Comparison of ENCODE assay signal across 15 mouse cellular contexts in genomic region chr9:78319499-78319898, GRCm38 (mm10). TPM values are rescaled to one million over a fixed set of nuclear protein-coding genes. Genes with fewer than 3 reads are reported as not detected.
DNase-seq lines count a peak whose midpoint lies in the region; ATAC-seq and TF ChIP-seq lines count a peak whose summit lies in the region.
"Had no signal": no experiment of that assay in that cellular context is flagged by ENCODE, and none has a peak within 500 bp of the region (broad histone marks: within the 10 kb centered on the region; RNA-seq: fewer than 3 reads in every experiment).

No protein-coding gene starts in this region.

- TF ChIP-seq POLR2A in MEL (IDR thresholded peaks at IDR 0.05; ENCODE audit: control insufficient read depth in 1 of 2, insufficient read depth in 1 of 2, low read depth in 1 of 2, low read length in 2 of 2, poor library complexity in 1 of 2), result no peak

- no peak overlapping the region for H3K4me2 ChIP-seq in liver, postnatal 0 days (ENCODE audit: low read depth, low read length)
- H3K4me2 ChIP-seq: embryonic facial prominence, embryonic 12.5 days; liver, embryonic 13.5 days; stomach, embryonic 15.5 days had no signal

- no peak for ATAC-seq in liver, postnatal 0 days
- ATAC-seq: hindbrain, embryonic 16.5 days had no signal

- no peaks in the 10 kb centered on the region for H3K79me2 ChIP-seq in MEL (ENCODE audit: control insufficient read depth, insufficient read depth, low read length, poor library complexity)

- TF ChIP-seq RAD21 in MEL (IDR thresholded peaks at IDR 0.05; ENCODE audit: low read depth, low read length), result peak; percentile 12

- H3K9ac ChIP-seq in liver, postnatal 0 days (replicated peaks), result no peak overlapping the region
- H3K9ac ChIP-seq in MEL (ENCODE audit: control insufficient read depth, low read depth, low read length, poor library complexity, severe bottlenecking), result no peak overlapping the region
- H3K9ac ChIP-seq: embryonic facial prominence, embryonic 12.5 days; liver, embryonic 13.5 days; stomach, embryonic 15.5 days had no signal

- no peak overlapping the region for H3K27ac ChIP-seq in gastrocnemius, adult 2 months
- no peak overlapping the region for H3K27ac ChIP-seq in liver, postnatal 0 days (ENCODE audit: low read depth)
- H3K27ac ChIP-seq in MEL (ENCODE audit: control insufficient read depth, low read depth, low read length), result no peak overlapping the region
- H3K27ac ChIP-seq: embryonic facial prominence, embryonic 12.5 days; liver, embryonic 13.5 days; stomach, embryonic 15.5 days had no signal

- no peaks in the 10 kb centered on the region for H3K27me3 ChIP-seq in liver, postnatal 0 days (ENCODE audit: insufficient read depth, low read length)
- no peaks in the 10 kb centered on the region for H3K27me3 ChIP-seq in MEL (ENCODE audit: control insufficient read depth in 1 of 2, insufficient read depth in 2 of 2, low read length in 2 of 2)
- H3K27me3 ChIP-seq: embryonic facial prominence, embryonic 12.5 days; liver, embryonic 13.5 days; stomach, embryonic 15.5 days had no signal

- intact Hi-C loops in gastrocnemius, adult 2 months (cut with DNase I), result no loop called here

- 15% methylated on average over 1 of the region's 1 CpGs for WGBS in liver, postnatal 0 days (ENCODE audit: insufficient replicate concordance)

- H3K36me3 ChIP-seq in liver, postnatal 0 days (replicated peaks; ENCODE audit: insufficient read depth, low read length), result no peaks in the 10 kb centered on the region
- H3K36me3 ChIP-seq in MEL (ENCODE audit: control insufficient read depth in 1 of 2, insufficient read depth in 2 of 2, low read length in 2 of 2), result no peaks in the 10 kb centered on the region
- H3K36me3 ChIP-seq: embryonic facial prominence, embryonic 12.5 days; liver, embryonic 13.5 days; stomach, embryonic 15.5 days had no signal

- no peaks in the 10 kb centered on the region for H3K4me1 ChIP-seq in liver, postnatal 0 days (ENCODE audit: insufficient read depth)
- no peaks in the 10 kb centered on the region for H3K4me1 ChIP-seq in MEL (ENCODE audit: control insufficient read depth in 1 of 2, insufficient read depth in 2 of 2, low read length in 2 of 2)
- H3K4me1 ChIP-seq: embryonic facial prominence, embryonic 12.5 days; liver, embryonic 13.5 days; stomach, embryonic 15.5 days had no signal

- TF ChIP-seq CTCF in gastrocnemius, adult 2 months (IDR thresholded peaks at IDR 0.05), result peak; percentile 44
- peak; percentile 64 for TF ChIP-seq CTCF in liver, postnatal 0 days (IDR thresholded peaks at IDR 0.05; ENCODE audit: low read depth)
- peak; percentile 17 to 43 (median 42); a peak in 4 of 6 replicates for TF ChIP-seq CTCF in MEL (IDR thresholded peaks at IDR 0.05 in 2 of 3, conservative IDR thresholded peaks at IDR 0.05 in 1 of 3; ENCODE audit: control insufficient read depth in 1 of 3, insufficient read depth in 1 of 3, low read depth in 2 of 3, low read length in 3 of 3, poor library complexity in 1 of 3, severe bottlenecking in 1 of 3)

- TF ChIP-seq EP300 in liver, postnatal 0 days (IDR thresholded peaks at IDR 0.05; ENCODE audit: low read depth), result no peak
- no peak for TF ChIP-seq EP300 in MEL (IDR thresholded peaks at IDR 0.05; ENCODE audit: low read depth in 1 of 2, low read length in 2 of 2)

- no peak for DNase-seq in gastrocnemius, adult 2 months
- DNase-seq in gastrocnemius, postnatal 10 days, result no peak
- DNase-seq in liver, postnatal 0 days, result no peak
- no peak for DNase-seq in liver
- peak; percentile 41 for DNase-seq in MEL (ENCODE audit: low read depth, low spot score)
- peak; percentile 2 for DNase-seq in naive thymus-derived CD4-positive, alpha-beta T cell, adult 2 months (ENCODE audit: low read depth)
- no peak for DNase-seq in kidney, adult 9 months
- no peak for DNase-seq in layer of hippocampus, postnatal 25 days (ENCODE audit: extremely low spot score in 1 of 2, low spot score in 1 of 2)
- DNase-seq: liver, embryonic 13.5 days had no signal

- no peaks in the 10 kb centered on the region for H3K9me3 ChIP-seq in liver, postnatal 0 days (ENCODE audit: low read length)
- H3K9me3 ChIP-seq in MEL (replicated peaks; ENCODE audit: insufficient read depth, low read length), result no peaks in the 10 kb centered on the region
- H3K9me3 ChIP-seq: embryonic facial prominence, embryonic 12.5 days; liver, embryonic 13.5 days; stomach, embryonic 15.5 days had no signal

- H3K4me3 ChIP-seq in gastrocnemius, adult 2 months, result no peak overlapping the region
- no peak overlapping the region for H3K4me3 ChIP-seq in liver, postnatal 0 days (ENCODE audit: low read depth, low read length)
- no peak overlapping the region for H3K4me3 ChIP-seq in MEL (ENCODE audit: control insufficient read depth in 1 of 2, insufficient read depth in 1 of 2, low read depth in 2 of 2, low read length in 2 of 2)
- H3K4me3 ChIP-seq: embryonic facial prominence, embryonic 12.5 days; liver, embryonic 13.5 days; megakaryocyte, embryonic 14.5 days; stomach, embryonic 15.5 days had no signal

TF ChIP-seq in MEL, 35 proteins besides CTCF, POLR2A, EP300 and RAD21:
- TF ChIP-seq HCFC1 (IDR thresholded peaks at IDR 0.05; ENCODE audit: low read depth, low read length) (no peak), JUND (IDR thresholded peaks at IDR 0.05; ENCODE audit: low read depth, low read length) (no peak), UBTF (IDR thresholded peaks at IDR 0.05; ENCODE audit: borderline replicate concordance, insufficient read depth, low read depth, low read length) (no peak), RCOR1 (IDR thresholded peaks at IDR 0.05; ENCODE audit: low read depth, low read length) (no peak), MXI1 (IDR thresholded peaks at IDR 0.05; ENCODE audit: low read depth, low read length) (no peak), KAT2A (conservative IDR thresholded peaks at IDR 0.05; ENCODE audit: low read depth, low read length) (no peak), MAZ (IDR thresholded peaks at IDR 0.05; ENCODE audit: low read depth, low read length) (no peak), ZC3H11A (IDR thresholded peaks at IDR 0.05; ENCODE audit: low read depth, low read length) (no peak), ETS1 (IDR thresholded peaks at IDR 0.05; ENCODE audit: low read depth, low read length) (no peak), CHD1 (IDR thresholded peaks at IDR 0.05; ENCODE audit: low read depth, low read length) (no peak), BHLHE40 (IDR thresholded peaks at IDR 0.05; ENCODE audit: borderline replicate concordance, low read depth, low read length) (no peak), POLR2AphosphoS2 (IDR thresholded peaks at IDR 0.05; ENCODE audit: low read length) (no peak), MAFK (IDR thresholded peaks at IDR 0.05; ENCODE audit: borderline replicate concordance, low read depth, low read length) (no peak), ZKSCAN1 (IDR thresholded peaks at IDR 0.05; ENCODE audit: low read depth, low read length) (no peak), MAX (IDR thresholded peaks at IDR 0.05; ENCODE audit: low read length) (no peak), SMC3 (IDR thresholded peaks at IDR 0.05; ENCODE audit: low read depth, low read length) (no peak)

RNA-seq across cellular contexts. Expression of gene Omt2a, which starts 4.9 kb away (rescaled TPM):
- not detected for total RNA-seq in gastrocnemius, adult 2 months (2021)
- not detected for total RNA-seq in gastrocnemius, postnatal 10 days (2021)
- not detected in 2 replicates for polyA plus RNA-seq in liver, postnatal 0 days (2015; fragmentation: Nextera tagmentation; extraction: Ambion mirVana)
- not detected in 2 replicates for total RNA-seq in MEL (2012; rRNA removed)
- polyA plus RNA-seq in MEL (2012; ENCODE audit: insufficient read depth in 1 of 2, insufficient read length in 2 of 2, low read depth in 1 of 2, low replicate concordance in 2 of 2, missing spikeins in 1 of 2), result not detected
- total RNA-seq in layer of hippocampus, postnatal 25 days (2021), result not detected
- total RNA-seq: layer of hippocampus, adult 18-20 months had no signal
- polyA plus RNA-seq: embryonic facial prominence, embryonic 12.5 days; hindbrain, embryonic 16.5 days; liver, embryonic 13.5 days; neural tube, embryonic 11.5 days; stomach, embryonic 15.5 days had no signal

RNA-seq across cellular contexts. Expression of gene Omt2b, which starts 7.9 kb away (rescaled TPM):
- total RNA-seq in gastrocnemius, adult 2 months (2021), result not detected
- not detected for total RNA-seq in gastrocnemius, postnatal 10 days (2021)
- polyA plus RNA-seq in liver, postnatal 0 days (2015; fragmentation: Nextera tagmentation; extraction: Ambion mirVana), result not detected in 2 replicates
- not detected in 2 replicates for total RNA-seq in MEL (2012; rRNA removed)
- polyA plus RNA-seq in MEL (2012; ENCODE audit: insufficient read depth in 1 of 2, insufficient read length in 2 of 2, low read depth in 1 of 2, low replicate concordance in 2 of 2, missing spikeins in 1 of 2), result not detected
- not detected for total RNA-seq in layer of hippocampus, postnatal 25 days (2021)
- total RNA-seq: layer of hippocampus, adult 18-20 months had no signal
- polyA plus RNA-seq: embryonic facial prominence, embryonic 12.5 days; hindbrain, embryonic 16.5 days; liver, embryonic 13.5 days; neural tube, embryonic 11.5 days; stomach, embryonic 15.5 days had no signal

RNA-seq across cellular contexts. Expression of gene Gm10639, which starts 29.8 kb away (rescaled TPM):
- total RNA-seq in gastrocnemius, adult 2 months (2021), result not detected
- not detected for total RNA-seq in gastrocnemius, postnatal 10 days (2021)
- polyA plus RNA-seq in liver, postnatal 0 days (2015; fragmentation: Nextera tagmentation; extraction: Ambion mirVana), result not detected in 2 replicates
- not detected in 2 replicates for total RNA-seq in MEL (2012; rRNA removed)
- not detected for polyA plus RNA-seq in MEL (2012; ENCODE audit: insufficient read depth in 1 of 2, insufficient read length in 2 of 2, low read depth in 1 of 2, low replicate concordance in 2 of 2, missing spikeins in 1 of 2)
- total RNA-seq in layer of hippocampus, postnatal 25 days (2021), result not detected
- total RNA-seq: layer of hippocampus, adult 18-20 months had no signal
- polyA plus RNA-seq: embryonic facial prominence, embryonic 12.5 days; hindbrain, embryonic 16.5 days; liver, embryonic 13.5 days; neural tube, embryonic 11.5 days had no signal

RNA-seq across cellular contexts. Expression of gene Gsta2, which starts 36.1 kb away (rescaled TPM):
- not detected for total RNA-seq in gastrocnemius, adult 2 months (2021)
- not detected for total RNA-seq in gastrocnemius, postnatal 10 days (2021)
- polyA plus RNA-seq in liver, postnatal 0 days (2015; fragmentation: Nextera tagmentation; extraction: Ambion mirVana), result 1.3 and 2.3 TPM in 2 replicates
- total RNA-seq in MEL (2012; rRNA removed), result not detected in 2 replicates
- not detected for polyA plus RNA-seq in MEL (2012; ENCODE audit: insufficient read depth in 1 of 2, insufficient read length in 2 of 2, low read depth in 1 of 2, low replicate concordance in 2 of 2, missing spikeins in 1 of 2)
- total RNA-seq in layer of hippocampus, postnatal 25 days (2021), result not detected
- total RNA-seq: layer of hippocampus, adult 18-20 months had no signal
- polyA plus RNA-seq: embryonic facial prominence, embryonic 12.5 days; hindbrain, embryonic 16.5 days; liver, embryonic 13.5 days; neural tube, embryonic 11.5 days had no signal

RNA-seq across cellular contexts. Expression of gene Dppa5a, which starts 48.5 kb away (rescaled TPM):
- not detected for total RNA-seq in gastrocnemius, adult 2 months (2021)
- total RNA-seq in gastrocnemius, postnatal 10 days (2021), result not detected
- not detected in 2 replicates for polyA plus RNA-seq in liver, postnatal 0 days (2015; fragmentation: Nextera tagmentation; extraction: Ambion mirVana)
- not detected in 2 replicates for total RNA-seq in MEL (2012; rRNA removed)
- polyA plus RNA-seq in MEL (2012; ENCODE audit: insufficient read depth in 1 of 2, insufficient read length in 2 of 2, low read depth in 1 of 2, low replicate concordance in 2 of 2, missing spikeins in 1 of 2), result under 1 TPM in 1 of 2 experiments, not detected in 1; 0.19 TPM
- not detected for total RNA-seq in layer of hippocampus, postnatal 25 days (2021)
- total RNA-seq: layer of hippocampus, adult 18-20 months had no signal
- polyA plus RNA-seq: liver, embryonic 13.5 days; stomach, embryonic 15.5 days had no signal

Comparison
In these comparisons a context has a peak if more than half of its experiments do, and no peak if none do; other contexts are left out.
1. DNase-seq: peak in MEL (single experiment) and naive thymus-derived CD4-positive, alpha-beta T cell, adult 2 months (single experiment); none in gastrocnemius, adult 2 months (single experiment), gastrocnemius, postnatal 10 days (single experiment), liver, postnatal 0 days (single experiment), liver (single experiment), kidney, adult 9 months (single experiment) and layer of hippocampus, postnatal 25 days (0 of 2).
2. Peak in every context shown above with its lines, with median percentiles within 50 percentile points of each other: CTCF ChIP-seq.